Mouse (Mus musculus): ENCODE measurements around the gene Atp6ap1l.

Gene Atp6ap1l

DNA sequence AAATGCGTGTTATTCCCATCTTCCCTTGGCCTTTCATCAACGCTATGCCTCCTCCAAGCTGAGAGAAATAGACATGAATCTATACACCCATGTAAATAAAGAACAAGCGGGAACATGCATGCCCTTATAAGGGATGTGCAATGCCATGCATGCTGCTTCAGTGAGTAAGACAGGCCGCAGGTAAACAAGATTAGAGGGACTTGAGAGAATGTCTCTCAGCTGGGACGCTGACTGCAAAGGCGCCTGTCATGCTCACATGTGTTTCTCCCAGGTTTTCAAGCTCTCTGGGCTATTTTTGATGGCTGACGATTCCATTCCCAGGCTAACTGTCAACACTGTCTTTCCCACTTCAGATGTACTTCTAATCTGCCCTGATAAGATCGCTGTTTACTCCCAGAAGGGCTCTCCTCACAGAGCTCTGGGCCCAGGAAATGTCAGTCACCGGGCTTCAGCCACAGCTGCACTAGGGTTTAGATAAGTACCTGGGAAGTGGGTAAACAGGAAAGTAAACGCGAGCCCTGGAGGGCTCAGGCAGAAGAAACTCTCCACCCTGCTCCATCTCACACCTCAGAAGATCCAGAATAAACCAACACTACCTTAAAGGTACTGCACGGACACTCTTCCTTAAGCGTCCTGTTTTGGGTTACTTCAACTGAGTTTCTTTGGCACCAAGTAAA lies 19.2 kb downstream of the Atp6ap1l start:
- DNase-seq: peak; percentile 21

DNA sequence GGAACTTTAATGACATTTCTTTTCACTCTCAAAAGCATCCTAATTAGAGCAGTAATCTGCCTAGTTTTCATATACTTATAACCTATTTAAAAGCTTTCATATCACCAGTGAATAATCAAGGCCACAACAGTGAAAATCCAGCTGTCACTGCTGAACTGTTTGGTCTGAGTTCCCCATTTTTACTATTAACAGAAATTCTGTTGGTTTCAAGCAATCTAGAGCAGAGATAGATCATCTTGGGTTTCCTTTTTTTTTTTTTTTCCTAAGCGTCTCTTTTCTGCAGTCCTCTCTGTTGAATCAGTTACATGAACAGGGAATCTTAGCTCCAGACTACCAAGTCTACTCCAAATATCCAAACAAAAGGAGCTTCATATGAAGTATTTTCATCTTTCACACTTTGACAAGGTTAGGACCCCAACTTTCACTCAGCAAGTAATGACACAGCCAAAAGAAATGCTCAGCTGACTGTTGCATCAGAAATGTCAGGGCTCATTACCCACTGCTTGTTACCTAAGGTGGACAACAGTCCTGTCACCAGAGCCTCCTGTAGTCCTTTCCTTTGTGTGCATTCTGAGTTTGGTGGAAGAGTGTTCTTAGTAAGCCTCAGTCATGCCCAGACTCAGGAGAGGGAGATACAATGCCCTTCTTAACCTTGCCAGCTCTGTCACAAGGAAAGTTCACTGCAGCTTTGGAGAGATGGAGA lies 23.3 kb downstream of the Atp6ap1l start:
- no peak for DNase-seq

DNA sequence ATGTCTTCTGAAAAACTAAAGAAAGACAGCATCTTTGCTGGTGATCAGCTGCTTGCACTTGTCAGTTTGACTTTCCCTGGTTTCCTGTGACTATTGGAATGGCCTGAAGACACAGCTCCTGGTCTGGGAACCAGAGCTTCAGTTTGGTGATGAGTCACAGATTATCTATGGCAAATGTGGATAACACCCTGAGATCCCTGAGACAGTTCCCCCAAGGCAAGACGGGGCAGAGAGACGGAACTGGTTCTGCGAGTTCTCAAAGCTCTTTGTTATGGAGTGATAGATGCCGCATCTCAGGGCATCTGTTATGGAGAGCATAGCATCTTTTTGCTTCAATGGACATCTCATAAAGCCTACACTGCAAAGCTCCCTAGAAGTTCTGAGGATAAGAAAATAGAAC lies 33.6 kb downstream of the Atp6ap1l start:
- DNase-seq: no peak

DNA sequence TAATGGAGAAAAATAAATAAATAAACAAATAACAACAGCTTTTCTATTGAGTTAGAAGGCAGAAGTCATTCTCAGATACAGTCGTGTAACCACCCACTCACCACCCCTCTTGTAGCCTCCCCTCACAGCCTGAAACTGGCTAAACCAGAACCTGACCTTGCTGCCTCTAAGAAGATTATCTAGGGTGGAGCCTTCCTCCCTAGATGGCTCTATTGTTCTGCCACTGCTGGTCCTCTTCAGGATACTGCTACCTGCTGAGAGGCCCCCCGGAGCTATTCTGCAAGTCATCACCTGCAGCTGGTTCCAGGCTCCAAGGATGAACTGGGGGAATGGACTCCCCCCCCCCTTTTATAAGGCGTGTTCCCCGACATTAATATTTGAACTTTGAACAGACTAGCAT lies 36.0 kb downstream of the Atp6ap1l start:
- no peak for DNase-seq

DNA sequence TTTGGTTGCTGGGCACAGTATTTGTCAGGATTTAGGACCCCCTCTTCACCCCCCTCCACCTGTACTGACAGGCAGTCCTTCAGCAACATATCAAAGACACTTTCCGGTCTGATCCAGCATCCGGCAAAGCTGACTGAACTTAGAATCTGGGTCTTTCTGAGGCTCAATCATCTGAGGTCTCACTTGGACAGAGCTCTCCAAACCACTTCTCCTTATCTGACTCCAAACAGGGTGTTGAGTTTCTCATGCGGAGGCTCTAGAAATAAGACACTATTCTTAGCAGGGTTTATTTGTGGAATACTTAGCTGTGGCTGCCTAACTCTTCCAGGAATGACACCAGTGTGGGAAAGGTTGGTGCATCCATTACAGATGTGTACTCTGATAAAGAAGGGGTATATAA lies 43.0 kb downstream of the Atp6ap1l start:
- DNase-seq: no peak

DNA sequence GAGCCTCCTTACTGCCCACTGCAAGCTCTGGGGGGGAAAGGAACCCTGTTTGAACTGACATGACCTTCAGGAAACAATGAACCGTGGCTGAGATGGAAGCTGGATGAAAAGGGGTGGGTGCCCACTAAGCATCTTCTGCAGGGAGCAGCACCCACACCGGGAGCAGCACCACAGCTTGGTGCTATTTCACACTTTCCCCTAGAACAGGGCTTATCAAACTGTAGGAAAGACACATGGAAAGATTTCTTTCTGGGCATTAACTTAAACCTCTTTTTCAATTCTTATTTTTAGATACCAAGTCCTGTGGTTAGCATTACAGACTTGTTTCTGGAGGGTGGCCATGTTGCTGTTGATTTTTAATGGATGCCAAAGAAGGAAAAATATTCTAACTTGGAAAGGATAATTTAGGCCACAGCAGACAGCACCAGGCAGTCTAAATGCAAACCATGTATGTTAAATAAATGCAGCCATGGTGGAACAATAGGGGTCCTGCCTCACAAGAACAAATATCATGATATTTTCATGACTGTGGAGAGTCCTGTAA lies 44.2 kb downstream of the Atp6ap1l start:
- DNase-seq: no peak

DNA sequence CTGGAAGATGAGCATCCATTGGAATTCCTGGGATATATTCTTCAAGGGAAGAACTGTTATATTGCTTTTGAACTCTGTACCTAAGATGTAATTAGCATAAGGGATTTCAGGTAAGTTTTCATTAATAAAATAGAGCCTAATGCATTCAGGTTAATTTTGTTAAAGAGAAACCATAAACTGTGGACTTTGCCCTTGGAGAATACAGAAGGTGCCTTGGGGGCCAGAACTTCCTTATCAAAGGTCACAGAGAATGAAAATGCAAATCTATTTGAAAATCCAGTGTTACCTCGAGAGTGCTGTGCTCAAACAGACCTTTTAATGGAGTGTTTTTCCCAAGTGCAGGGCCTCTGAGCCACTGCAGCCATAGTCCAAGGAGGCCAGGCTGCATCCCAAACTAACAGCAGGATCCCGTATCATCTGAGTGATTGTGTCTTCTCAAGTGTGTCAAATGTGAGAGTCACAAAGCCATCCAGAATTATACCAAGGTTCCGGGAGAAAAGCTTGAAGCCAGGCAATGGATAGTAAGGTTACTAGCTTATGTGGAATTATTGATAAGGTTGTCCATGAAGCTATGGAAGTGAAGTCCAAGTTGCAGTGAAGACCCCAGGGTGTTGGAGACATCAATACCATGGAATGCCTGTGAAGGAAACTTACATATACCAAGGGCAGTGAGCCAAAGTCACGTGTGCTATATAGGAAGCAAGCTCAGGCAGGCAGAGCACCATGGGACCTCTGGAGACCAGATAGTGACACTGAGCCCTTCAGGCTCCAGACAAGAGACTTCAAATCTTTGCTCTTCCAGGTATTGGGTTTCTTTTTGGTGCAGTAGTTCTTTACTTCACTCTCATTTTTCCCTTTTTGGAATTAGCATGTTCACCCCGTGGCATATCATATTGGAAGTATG lies 52.2 kb downstream of the Atp6ap1l start:
- DNase-seq: no peak

DNA sequence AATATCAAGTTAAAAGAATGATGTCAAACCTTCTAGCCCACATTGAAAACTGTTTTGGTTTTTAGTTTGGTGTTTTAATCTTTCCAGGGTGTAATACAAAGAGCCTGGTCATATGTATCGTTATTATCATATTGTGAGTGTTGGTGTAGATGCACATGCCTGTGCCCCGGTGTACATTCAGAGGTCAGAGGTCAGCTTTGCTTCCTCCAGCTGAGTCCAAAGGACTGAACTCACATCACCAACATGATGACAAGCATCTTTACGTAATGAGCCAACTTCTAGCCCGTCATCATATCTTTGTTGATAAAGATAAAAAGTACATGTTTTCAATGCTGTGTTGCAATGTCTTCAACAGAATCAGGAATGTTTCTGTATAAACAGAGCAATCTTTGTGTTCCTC lies 53.4 kb downstream of the Atp6ap1l start:
- no peak for DNase-seq

DNA sequence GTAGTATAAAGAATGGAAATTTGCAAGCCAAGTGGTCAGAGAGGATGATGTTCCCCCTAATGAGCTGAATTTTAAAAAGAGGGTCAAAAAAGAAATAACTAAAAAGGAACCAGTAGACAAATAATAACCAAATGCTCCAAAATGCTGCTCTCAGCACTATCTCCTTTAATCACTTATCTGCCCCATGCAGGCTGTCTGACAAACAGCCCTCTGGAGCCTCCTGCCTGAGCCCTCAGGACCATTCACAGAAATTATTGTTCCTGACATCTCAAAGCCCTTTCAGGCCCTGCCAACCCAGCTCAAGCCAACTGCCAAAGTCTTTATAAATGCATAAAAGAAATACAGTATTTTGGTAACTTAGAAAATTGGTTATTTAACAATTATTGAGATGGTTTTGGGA lies 61.0 kb downstream of the Atp6ap1l start:
- DNase-seq: no peak

DNA sequence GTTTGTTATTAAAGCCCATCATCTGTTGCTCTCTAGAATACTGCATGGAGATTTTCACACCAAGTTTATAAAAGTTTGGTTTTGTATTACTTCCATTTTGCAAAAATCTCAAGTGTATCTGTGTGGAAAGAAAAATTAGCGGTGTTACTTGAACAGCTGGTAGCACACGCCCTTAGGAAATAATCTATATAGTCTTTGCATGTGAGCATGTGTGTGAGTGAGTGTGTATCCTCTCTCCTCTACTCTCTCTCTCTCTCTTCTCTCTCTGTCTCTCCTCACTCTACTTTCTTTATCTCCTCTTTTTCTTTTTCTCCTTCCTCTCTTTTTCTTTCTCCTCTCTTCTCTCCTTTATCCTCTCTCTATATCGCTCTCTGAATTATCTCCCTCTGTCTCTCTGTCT lies 61.7 kb downstream of the Atp6ap1l start:
- no peak for DNase-seq

DNA sequence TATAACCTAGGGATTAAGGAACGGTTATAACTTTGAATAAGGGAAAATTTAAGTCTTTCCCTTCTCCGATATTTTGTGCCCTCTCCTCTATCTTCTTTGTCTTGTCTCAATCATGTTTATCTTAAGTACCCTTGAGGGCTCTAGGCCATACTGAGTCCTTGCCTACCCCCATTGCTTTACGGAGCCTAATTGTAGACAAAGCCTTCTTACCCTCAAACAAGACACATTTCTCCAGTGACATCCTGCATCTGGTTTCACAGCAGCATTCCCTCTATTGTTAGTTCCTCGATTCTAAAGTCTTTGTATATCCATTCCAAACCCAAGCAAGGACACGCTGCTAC lies 64.0 kb downstream of the Atp6ap1l start:
- no peak for DNase-seq

DNA sequence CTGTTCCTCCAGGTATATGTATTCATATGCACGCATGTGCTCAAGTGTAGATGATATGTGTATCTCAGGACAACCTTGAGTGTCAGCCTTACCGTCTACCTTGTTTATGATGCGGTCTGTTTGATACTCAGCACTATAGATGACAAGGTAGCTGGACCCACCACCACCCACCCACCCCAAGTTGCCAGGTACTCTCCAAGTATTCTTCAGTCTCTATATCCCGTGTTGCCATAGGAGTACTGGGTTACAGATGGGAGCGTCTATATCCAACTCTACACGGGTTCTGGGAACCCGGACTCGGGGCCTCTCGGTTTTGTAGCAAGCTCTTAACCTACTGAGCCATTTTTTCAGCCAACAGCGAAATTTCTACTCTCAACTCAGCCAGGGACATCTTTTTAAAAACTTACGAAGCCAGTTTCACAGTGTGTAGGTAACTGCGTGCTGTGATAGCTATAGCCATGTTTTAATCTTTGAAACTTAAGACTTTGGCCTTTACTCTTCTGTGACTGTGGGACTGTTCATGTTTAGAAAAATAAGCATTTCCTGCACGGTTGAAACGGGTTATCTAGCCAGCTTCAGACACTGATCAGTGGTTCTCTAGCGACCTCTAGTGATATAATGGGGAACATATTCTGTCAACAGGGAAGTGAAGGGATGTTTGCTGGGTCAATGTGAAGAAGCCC lies 64.5 kb downstream of the Atp6ap1l start:
- peak; percentile 62 for DNase-seq

DNA sequence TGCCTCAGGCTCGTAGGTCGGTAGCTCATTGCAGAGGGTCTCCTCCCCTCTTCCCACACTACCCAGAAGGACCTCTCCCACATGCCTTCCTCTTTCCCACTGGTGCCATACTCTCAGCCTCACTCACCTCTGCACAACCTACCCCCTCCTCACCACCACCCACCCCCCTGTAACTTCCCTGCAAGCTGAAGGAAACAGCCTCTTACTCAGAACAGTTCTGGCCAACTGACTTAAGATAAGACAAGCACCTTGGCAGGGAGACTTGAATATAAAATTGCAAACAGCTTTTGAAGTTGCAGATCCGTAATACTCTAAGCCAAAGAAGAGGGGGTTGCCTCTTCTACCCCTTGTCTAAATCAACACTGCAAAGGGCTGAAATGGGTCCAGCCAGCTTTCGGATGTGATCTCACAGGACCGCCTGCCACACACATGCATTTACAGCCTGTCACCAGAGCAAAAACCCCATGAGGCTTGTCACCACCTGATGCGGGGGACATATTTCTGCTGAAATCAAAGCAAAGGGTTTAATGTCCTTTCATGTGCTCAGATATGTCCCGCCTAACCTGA lies 71.4 kb downstream of the Atp6ap1l start:
- DNase-seq: no peak
